Mouse (Mus musculus): ENCODE measurements around the gene Upf1.

Gene Upf1

GRCm38 (mm10) chr8:70327512-70327911, 25.6 kb downstream of the Upf1 start:
- DNase-seq (ENCODE audit: low read depth, low spot score) = no peak

- DNase-seq (ENCODE audit: low read depth, low spot score) = no peak
Observed at GRCm38 (mm10) chr8:70323716-70324115, 29.4 kb downstream of the Upf1 start.

- DNase-seq (ENCODE audit: low read depth, low spot score) = no peak
Observed at GRCm38 (mm10) chr8:70317872-70318271, 35.2 kb downstream of the Upf1 start.

- no peak for DNase-seq (ENCODE audit: low read depth, low spot score)
Observed at GRCm38 (mm10) chr8:70316511-70317504, 36.3 kb downstream of the Upf1 start.

GRCm38 (mm10) chr8:70315624-70316510, 37.2 kb downstream of the Upf1 start, which contains the start of gene Cers1:
Cers1 (plus strand) TSS chr8:70315775.
- DNase-seq (ENCODE audit: low read depth, low spot score) = no peak

GRCm38 (mm10) chr8:70313399-70313798, 39.7 kb downstream of the Upf1 start:
- no peak for DNase-seq (ENCODE audit: low read depth, low spot score)

GRCm38 (mm10) chr8:70309311-70309710, 43.8 kb downstream of the Upf1 start:
- DNase-seq (ENCODE audit: low read depth, low spot score) = peak; percentile 32

- no peak for DNase-seq (ENCODE audit: low read depth, low spot score)
Observed at GRCm38 (mm10) chr8:70302901-70303300, 50.2 kb downstream of the Upf1 start.

GRCm38 (mm10) chr8:70302358-70302890, 50.7 kb downstream of the Upf1 start, which contains the start of the genes Ddx49 and Cope:
Ddx49 (minus strand) TSS chr8:70302489.
Cope (plus strand) TSS chr8:70302518.
- peak; percentile 94 for DNase-seq (ENCODE audit: low read depth, low spot score)

- no peak for DNase-seq (ENCODE audit: low read depth, low spot score)
Observed at GRCm38 (mm10) chr8:70300881-70301280, 52.2 kb downstream of the Upf1 start.

GRCm38 (mm10) chr8:70293988-70294405, 59.1 kb downstream of the Upf1 start:
- DNase-seq (ENCODE audit: low read depth, low spot score) = no peak

GRCm38 (mm10) chr8:70286737-70287136, 66.3 kb downstream of the Upf1 start:
- DNase-seq (ENCODE audit: low read depth, low spot score) = peak; percentile 28

GRCm38 (mm10) chr8:70285304-70285703, 67.8 kb downstream of the Upf1 start:
- DNase-seq (ENCODE audit: low read depth, low spot score) = no peak

GRCm38 (mm10) chr8:70284421-70284820, 68.7 kb downstream of the Upf1 start:
- no peak for DNase-seq (ENCODE audit: low read depth, low spot score)

GRCm38 (mm10) chr8:70283136-70284077, 69.7 kb downstream of the Upf1 start:
- no peak for DNase-seq (ENCODE audit: low read depth, low spot score)

GRCm38 (mm10) chr8:70282603-70283135, 70.4 kb downstream of the Upf1 start, which contains the start of gene Homer3:
Homer3 (plus strand) TSS chr8:70282827.
- DNase-seq (ENCODE audit: low read depth, low spot score) = peak; percentile 86
